Mouse (Mus musculus): ENCODE results near the gene Usp53. TPM values are rescaled to one million over a fixed set of nuclear protein-coding genes. Genes with fewer than 3 reads are reported as not detected.

The Usp53 gene
- polyA plus RNA-seq, 1 experiment from 2014 or later, result 4.1 TPM

DNA sequence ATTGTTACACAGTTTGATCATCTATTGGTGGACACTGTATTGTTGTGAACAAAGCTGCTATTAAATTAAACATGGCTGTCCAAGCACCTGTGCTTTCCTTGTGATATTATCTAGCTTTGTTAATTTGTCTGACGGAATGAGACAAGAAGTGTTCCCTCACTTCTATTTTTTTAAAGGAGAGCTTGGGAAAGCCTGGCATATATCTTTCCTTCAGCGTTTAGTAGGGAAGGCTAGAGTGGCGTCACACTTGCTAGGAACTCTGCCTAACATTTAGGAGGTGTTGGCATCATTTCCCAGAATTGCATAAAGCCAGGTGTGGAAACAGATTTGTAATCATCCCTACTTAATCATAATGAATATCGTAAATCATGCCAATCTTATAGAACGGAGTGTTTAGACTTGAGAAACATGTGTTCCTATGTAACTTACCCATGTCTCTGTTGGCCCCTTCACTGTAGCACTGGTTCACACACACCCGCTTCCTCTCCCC, 68.1 kb downstream of the Usp53 start:
- Histone ChIP-seq H3K27ac (ENCODE audit: low read depth, low read length) (no peak overlapping the region), H3K4me2 (no peak overlapping the region), H3K27me3 (replicated peaks; ENCODE audit: control insufficient read depth, insufficient read depth, low read length) (no peaks in the 10 kb centered on the region), H3K4me1 (replicated peaks; ENCODE audit: control insufficient read depth, insufficient read depth, low read length) (peaks cover 5% of the 10 kb centered on the region), H3K9ac (ENCODE audit: low read depth, low read length) (no peak overlapping the region), H3K4me3 (ENCODE audit: low read depth, low read length) (no peak overlapping the region), H3K36me3 (ENCODE audit: control insufficient read depth, insufficient read depth, low read length) (no peaks in the 10 kb centered on the region), H3K9me3 (ENCODE audit: control insufficient read depth, low read length) (no peaks in the 10 kb centered on the region)
- 79% methylated on average over 6 of the region's 6 CpGs for WGBS
- DNase-seq (ENCODE audit: low spot score) (no peak), ATAC-seq (replicated peaks; ENCODE audit: low FRiP score) (no peak)

DNA sequence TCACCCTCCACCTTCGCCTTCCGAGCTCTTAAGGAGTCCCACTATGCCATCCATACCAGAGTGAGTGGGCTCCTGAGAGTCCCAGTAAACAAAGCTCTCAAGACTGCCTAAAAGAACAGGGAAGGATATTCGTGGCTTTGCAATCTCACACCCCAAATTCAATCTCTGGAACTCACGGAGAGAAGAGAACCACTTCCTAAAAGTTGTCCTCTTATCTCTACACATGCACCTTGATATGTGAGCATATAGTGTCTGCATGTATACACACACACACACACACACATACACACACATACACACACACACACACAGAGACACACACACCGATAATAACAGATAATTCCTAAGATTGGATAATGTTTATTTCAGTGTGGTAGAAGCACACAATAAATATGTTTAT, 68.8 kb downstream of the Usp53 start:
- DNase-seq (ENCODE audit: low spot score) (no peak), ATAC-seq (replicated peaks; ENCODE audit: low FRiP score) (no peak)
- no peak overlapping the region for H3K4me3 ChIP-seq (ENCODE audit: low read depth, low read length)
- H3K27me3 ChIP-seq (replicated peaks; ENCODE audit: control insufficient read depth, insufficient read depth, low read length), result no peaks in the 10 kb centered on the region
- 67% methylated on average over 5 of the region's 5 CpGs for WGBS
- peaks cover 4% of the 10 kb centered on the region for H3K4me1 ChIP-seq (replicated peaks; ENCODE audit: control insufficient read depth, insufficient read depth, low read length)
- no peak overlapping the region for H3K9ac ChIP-seq (ENCODE audit: low read depth, low read length)
- no peak overlapping the region for H3K4me2 ChIP-seq
- no peaks in the 10 kb centered on the region for H3K9me3 ChIP-seq (ENCODE audit: control insufficient read depth, low read length)
- no peak overlapping the region for H3K27ac ChIP-seq (ENCODE audit: low read depth, low read length)
- no peaks in the 10 kb centered on the region for H3K36me3 ChIP-seq (ENCODE audit: control insufficient read depth, insufficient read depth, low read length)

DNA sequence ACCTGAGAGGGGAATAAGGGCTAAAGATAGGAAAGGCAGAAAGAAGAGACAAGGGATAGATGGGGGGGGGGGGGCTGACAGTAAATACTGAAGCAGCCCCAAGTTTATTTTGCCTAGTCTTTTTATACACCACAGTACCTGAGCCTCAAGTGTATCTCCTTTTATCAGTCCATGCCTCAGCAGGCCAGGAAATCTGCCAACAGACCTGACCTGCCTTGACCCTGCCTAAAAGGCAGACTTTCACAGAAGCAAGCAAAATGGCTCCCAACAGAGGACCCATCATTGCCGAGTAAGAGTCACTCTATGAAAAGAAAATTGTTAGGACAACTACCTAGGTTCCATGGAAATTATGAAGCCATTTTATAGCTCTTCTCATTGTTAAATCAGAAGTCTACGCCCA, 76.5 kb downstream of the Usp53 start:
- no peak overlapping the region for H3K9ac ChIP-seq (ENCODE audit: low read depth, low read length)

DNA sequence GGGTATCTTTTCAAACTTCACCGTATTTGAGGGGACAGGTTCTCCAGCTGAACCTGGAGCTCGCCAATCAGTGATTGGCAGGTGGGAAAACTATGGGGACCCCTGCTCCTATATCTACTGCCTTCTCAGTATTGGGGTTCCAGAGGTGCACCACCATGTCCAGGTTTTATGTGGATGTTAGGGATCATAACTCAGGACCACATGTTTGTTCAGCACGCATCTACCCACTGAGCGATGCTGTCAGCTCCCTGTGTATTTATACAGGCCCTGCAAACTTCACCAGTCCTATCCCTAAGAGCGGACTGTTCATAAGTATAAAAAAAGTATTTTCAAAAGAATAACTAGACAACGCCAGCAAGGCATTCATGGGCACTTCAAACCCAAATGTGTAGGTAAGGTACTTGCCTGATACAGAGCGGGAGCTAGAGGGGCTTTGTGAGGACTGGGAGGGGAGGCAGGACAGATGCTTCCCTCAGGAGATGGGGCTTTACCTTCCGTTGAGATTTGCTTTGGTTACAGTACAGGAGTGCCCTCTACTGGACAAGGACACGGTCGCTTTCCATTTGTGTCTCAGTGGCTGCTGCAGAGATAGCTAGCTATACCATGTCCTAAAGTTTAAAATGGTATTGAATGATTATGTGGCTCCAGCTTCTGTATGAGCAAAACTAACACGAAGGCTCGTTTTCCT, 80.4 kb downstream of the Usp53 start:
- Histone ChIP-seq H3K4me2 (no peak overlapping the region), H3K9ac (ENCODE audit: low read depth, low read length) (no peak overlapping the region), H3K4me3 (ENCODE audit: low read depth, low read length) (no peak overlapping the region), H3K9me3 (ENCODE audit: control insufficient read depth, low read length) (no peaks in the 10 kb centered on the region), H3K27ac (ENCODE audit: low read depth, low read length) (no peak overlapping the region), H3K27me3 (replicated peaks; ENCODE audit: control insufficient read depth, insufficient read depth, low read length) (no peaks in the 10 kb centered on the region), H3K4me1 (replicated peaks; ENCODE audit: control insufficient read depth, insufficient read depth, low read length) (no peaks in the 10 kb centered on the region), H3K36me3 (ENCODE audit: control insufficient read depth, insufficient read depth, low read length) (no peaks in the 10 kb centered on the region)
- DNase-seq (ENCODE audit: low spot score) (no peak), ATAC-seq (replicated peaks; ENCODE audit: low FRiP score) (no peak; the same call in 1 of the 2 replicates)
- 43% methylated on average over 12 of the region's 12 CpGs for WGBS

More for the DNA sequence above, 76.5 kb downstream of the Usp53 start:
- no peak for DNase-seq (ENCODE audit: low spot score)
- Histone ChIP-seq H3K4me2 (no peak overlapping the region), H3K27ac (ENCODE audit: low read depth, low read length) (no peak overlapping the region), H3K36me3 (ENCODE audit: control insufficient read depth, insufficient read depth, low read length) (no peaks in the 10 kb centered on the region), H3K4me3 (ENCODE audit: low read depth, low read length) (no peak overlapping the region), H3K4me1 (replicated peaks; ENCODE audit: control insufficient read depth, insufficient read depth, low read length) (no peaks in the 10 kb centered on the region), H3K27me3 (replicated peaks; ENCODE audit: control insufficient read depth, insufficient read depth, low read length) (no peaks in the 10 kb centered on the region), H3K9me3 (ENCODE audit: control insufficient read depth, low read length) (no peaks in the 10 kb centered on the region)
- ATAC-seq (replicated peaks; ENCODE audit: low FRiP score), result no peak
- WGBS, result 88% methylated on average over 2 of the region's 2 CpGs

DNA sequence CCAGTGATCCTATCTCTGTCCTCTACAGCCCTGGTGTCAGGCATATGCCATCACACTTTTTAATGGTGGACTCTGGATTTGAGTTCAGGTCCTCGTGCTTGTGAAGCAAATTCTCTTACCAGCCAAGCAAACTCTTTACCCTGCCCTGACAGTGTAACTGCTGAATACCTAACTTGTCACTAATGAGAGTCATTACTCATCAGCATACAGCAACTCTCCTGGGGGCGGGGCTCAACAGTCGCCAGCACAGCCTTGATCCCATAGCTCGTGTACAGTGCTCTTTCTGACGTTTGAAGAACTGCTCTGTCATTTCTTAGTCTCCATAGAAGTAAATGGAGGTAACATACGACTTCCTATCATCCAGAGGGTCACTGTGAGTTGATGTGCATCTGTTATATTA, 86.1 kb downstream of the Usp53 start:
- no peak overlapping the region for H3K9ac ChIP-seq (ENCODE audit: low read depth, low read length)
- no peaks in the 10 kb centered on the region for H3K4me1 ChIP-seq (replicated peaks; ENCODE audit: control insufficient read depth, insufficient read depth, low read length)
- no peaks in the 10 kb centered on the region for H3K9me3 ChIP-seq (ENCODE audit: control insufficient read depth, low read length)
- 51% methylated on average over 6 of the region's 6 CpGs for WGBS
- DNase-seq (ENCODE audit: low spot score) (no peak), ATAC-seq (replicated peaks; ENCODE audit: low FRiP score) (no peak)
- no peak overlapping the region for H3K4me2 ChIP-seq
- H3K27me3 ChIP-seq (replicated peaks; ENCODE audit: control insufficient read depth, insufficient read depth, low read length), result no peaks in the 10 kb centered on the region
- H3K27ac ChIP-seq (ENCODE audit: low read depth, low read length), result no peak overlapping the region
- no peaks in the 10 kb centered on the region for H3K36me3 ChIP-seq (ENCODE audit: control insufficient read depth, insufficient read depth, low read length)
- no peak overlapping the region for H3K4me3 ChIP-seq (ENCODE audit: low read depth, low read length)

DNA sequence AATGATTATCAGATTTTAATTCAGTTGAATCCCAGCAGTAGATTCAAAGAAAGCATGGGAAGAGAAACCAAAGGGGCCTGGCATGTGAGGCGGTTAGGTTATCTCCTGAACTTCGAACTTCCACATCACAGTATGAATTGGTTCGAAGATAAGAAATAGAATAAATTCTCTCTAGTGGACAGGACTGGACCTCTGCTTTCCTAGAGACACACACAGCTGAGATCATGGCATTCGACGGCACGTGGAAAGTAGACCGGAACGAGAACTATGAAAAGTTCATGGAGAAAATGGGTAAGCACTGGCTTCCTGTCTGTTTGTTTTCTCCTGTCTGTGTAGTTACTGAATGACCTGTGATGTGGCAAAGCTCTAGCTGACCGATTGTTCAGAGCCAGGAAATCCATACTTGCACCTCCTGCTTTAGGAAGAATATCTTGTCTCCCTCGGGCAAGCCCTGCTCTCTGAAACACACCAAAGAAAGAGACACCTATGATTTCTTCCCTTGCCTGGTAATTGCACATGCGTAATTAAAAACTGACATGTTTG, 89.0 kb downstream of the Usp53 start:
- no peak for DNase-seq (ENCODE audit: low spot score)
- no peaks in the 10 kb centered on the region for H3K9me3 ChIP-seq (ENCODE audit: control insufficient read depth, low read length)
- no peaks in the 10 kb centered on the region for H3K36me3 ChIP-seq (ENCODE audit: control insufficient read depth, insufficient read depth, low read length)
- no peak for ATAC-seq (replicated peaks; ENCODE audit: low FRiP score)
- no peak overlapping the region for H3K9ac ChIP-seq (ENCODE audit: low read depth, low read length)
- H3K27me3 ChIP-seq (replicated peaks; ENCODE audit: control insufficient read depth, insufficient read depth, low read length), result no peaks in the 10 kb centered on the region
- H3K4me3 ChIP-seq (ENCODE audit: low read depth, low read length), result no peak overlapping the region
- H3K27ac ChIP-seq (ENCODE audit: low read depth, low read length), result no peak overlapping the region
- no peaks in the 10 kb centered on the region for H3K4me1 ChIP-seq (replicated peaks; ENCODE audit: control insufficient read depth, insufficient read depth, low read length)
- no peak overlapping the region for H3K4me2 ChIP-seq
- 66% methylated on average over 11 of the region's 11 CpGs for WGBS

DNA sequence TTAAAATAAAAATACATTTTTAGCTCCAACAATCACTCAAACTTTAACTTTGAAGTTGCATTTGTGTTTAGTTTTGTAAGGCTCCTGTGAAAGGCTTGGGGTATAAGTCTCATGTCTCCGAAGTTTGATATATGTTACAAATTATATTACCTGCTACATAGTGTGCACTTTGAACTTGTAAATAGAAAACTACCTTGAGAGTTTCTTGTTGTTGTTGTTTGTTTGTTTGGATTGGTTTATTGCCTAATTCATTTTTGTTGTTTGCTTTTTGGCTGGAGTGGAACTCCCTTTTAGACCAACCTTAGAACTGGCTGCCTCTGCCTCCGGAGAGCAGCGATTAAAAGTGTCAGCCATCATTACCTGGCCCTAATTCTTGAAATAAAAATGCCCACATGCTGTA, 89.5 kb downstream of the Usp53 start, which contains the start of gene Fabp2:
TSS of gene Fabp2 (plus strand) at position 301 of the 400 bp plus-strand sequence.
- Histone ChIP-seq H3K9me3 (ENCODE audit: control insufficient read depth, low read length) (no peaks in the 10 kb centered on the region), H3K4me1 (replicated peaks; ENCODE audit: control insufficient read depth, insufficient read depth, low read length) (no peaks in the 10 kb centered on the region), H3K36me3 (ENCODE audit: control insufficient read depth, insufficient read depth, low read length) (no peaks in the 10 kb centered on the region), H3K9ac (ENCODE audit: low read depth, low read length) (no peak within 1 kb of the TSS), H3K27ac (ENCODE audit: low read depth, low read length) (no peak within 1 kb of the TSS), H3K4me2 (no peak within 1 kb of the TSS), H3K4me3 (ENCODE audit: low read depth, low read length) (no peak within 1 kb of the TSS), H3K27me3 (replicated peaks; ENCODE audit: control insufficient read depth, insufficient read depth, low read length) (no peaks in the 10 kb centered on the region)
- no peak for DNase-seq (ENCODE audit: low spot score)
- ATAC-seq (replicated peaks; ENCODE audit: low FRiP score), result no peak
- 91% methylated on average over 3 of the region's 3 CpGs for WGBS

DNA sequence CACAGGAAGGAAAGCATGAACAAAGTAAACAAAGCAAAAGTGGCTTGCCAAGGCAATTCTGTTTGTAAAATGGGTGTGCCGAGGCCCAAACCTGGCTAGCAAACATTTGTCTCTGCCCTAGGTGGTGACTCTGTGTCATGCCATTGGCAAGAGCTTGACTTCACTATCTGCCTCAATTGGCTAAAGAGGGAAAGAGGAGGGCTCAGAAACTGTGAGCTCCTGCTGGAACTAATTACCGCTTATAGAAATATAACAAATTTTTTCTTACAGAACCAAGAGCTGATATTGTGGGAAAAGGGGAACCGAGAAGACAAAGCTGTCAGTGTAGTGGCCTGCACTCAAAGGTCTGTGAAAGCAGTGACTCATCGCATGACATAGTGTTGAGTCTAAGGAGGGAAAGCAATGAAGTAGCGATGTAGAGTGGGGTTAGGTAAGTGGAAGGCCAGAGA, 95.9 kb downstream of the Usp53 start:
- no peak overlapping the region for H3K27ac ChIP-seq (ENCODE audit: low read depth, low read length)
- WGBS, result 74% methylated on average over 5 of the region's 5 CpGs
- H3K4me1 ChIP-seq (replicated peaks; ENCODE audit: control insufficient read depth, insufficient read depth, low read length), result no peaks in the 10 kb centered on the region
- no peak overlapping the region for H3K4me2 ChIP-seq
- no peak overlapping the region for H3K9ac ChIP-seq (ENCODE audit: low read depth, low read length)
- H3K9me3 ChIP-seq (ENCODE audit: control insufficient read depth, low read length), result no peaks in the 10 kb centered on the region
- no peak overlapping the region for H3K4me3 ChIP-seq (ENCODE audit: low read depth, low read length)
- no peaks in the 10 kb centered on the region for H3K27me3 ChIP-seq (replicated peaks; ENCODE audit: control insufficient read depth, insufficient read depth, low read length)
- H3K36me3 ChIP-seq (ENCODE audit: control insufficient read depth, insufficient read depth, low read length), result no peaks in the 10 kb centered on the region
- no peak for DNase-seq (ENCODE audit: low spot score)
- ATAC-seq (replicated peaks; ENCODE audit: low FRiP score), result no peak; the same call in 1 of the 2 replicates
